Mouse (Mus musculus): ENCODE measurements at regions not wholly inside any gene's neighbourhood (a gene's known extent, or its start where the extent isn't known, plus 50 kb on each side); places are given as distances from the start of the nearest gene placed in this dataset.
"Not testable (repeated sequence)": the region's sequence is repeated elsewhere in the genome, so short reads cannot be mapped to it uniquely, and the experiment has no call there.

DNA sequence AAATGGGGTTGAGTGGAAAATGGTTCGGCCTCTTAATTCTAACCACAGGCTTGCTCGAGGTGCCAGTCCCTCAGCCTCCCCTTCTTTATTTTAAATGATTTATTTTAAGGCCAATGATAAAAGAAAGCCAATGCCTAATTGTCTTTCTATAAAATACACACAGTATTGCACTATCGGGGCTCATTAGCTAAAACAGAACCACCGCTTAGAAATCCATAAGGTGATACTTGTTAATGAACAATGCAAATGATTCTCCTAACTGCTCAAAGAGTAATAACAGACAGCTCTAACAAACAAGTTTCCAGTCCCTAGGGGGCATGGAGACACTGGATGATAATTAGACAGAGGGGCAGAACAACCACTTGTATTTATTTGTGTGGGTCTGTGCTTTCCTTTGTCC, 58.8 kb downstream of the Emx2 start:
- ATAC-seq: no peak

DNA sequence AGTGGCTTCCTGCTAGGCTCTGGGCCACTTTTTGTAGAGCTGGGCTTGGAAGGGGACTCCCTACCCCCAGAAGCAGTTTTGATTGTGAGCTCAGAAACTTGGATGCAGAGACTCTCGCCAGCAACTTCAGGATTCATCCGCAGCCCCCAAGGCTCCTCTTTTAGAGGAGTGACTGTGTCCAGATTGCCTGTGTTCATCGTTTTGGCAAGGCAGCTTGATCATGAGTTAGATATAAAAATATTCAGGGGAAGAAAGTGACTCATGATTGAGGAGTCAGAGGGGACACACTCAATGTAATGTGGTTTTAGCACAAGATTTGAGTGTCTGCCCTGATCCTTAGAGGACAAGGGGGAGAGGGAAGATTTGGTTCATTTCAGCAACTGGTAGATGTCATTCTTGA, 61.0 kb downstream of the Emx2 start:
- ATAC-seq: no peak

- ATAC-seq: no peak
These were observed 64.0 kb downstream of the Emx2 start for GRCm38 (mm10) chr19:59522176-59522575.

- no peak for ATAC-seq
These were observed 65.2 kb downstream of the Emx2 start for GRCm38 (mm10) chr19:59523356-59523755.

DNA sequence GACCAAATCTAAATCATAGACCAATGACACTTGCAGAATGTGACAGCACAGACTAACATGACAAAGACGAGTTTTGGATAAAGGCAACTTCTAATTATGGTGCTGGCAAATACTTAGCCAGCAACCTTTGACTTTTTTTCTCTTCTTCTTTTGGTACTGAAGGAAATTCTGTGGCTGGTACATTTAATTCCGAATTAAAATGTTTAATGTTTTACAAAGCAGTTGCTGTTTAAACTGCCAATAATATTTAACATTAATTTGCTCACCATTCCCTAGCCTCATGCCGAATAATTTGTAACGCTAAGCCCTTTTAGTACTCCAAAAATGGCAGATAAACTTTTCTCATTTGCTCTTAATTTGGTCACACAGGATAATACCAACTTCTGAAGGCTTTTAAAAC, 105.9 kb downstream of the Emx2 start:
- ATAC-seq: no peak

DNA sequence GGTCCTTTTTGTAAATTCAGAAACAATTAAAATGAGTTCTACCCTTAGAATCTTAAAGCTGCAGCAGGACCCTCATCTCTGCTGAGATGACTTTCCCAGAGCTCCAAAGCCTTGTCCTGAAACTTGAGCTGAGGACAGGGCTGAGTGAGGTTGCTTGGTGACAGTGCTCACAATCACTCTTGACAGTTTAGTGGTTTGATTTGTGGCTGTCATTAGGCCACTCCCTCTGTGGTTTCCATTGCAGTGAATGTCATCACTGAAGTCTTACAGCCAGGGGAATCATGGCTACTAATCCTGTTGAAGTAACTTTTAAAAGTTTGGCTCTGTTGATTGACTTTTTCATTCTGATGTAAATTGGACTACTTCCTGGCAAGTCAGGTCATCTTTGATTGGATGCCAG, 110.7 kb downstream of the Emx2 start:
- no peak for ATAC-seq

DNA sequence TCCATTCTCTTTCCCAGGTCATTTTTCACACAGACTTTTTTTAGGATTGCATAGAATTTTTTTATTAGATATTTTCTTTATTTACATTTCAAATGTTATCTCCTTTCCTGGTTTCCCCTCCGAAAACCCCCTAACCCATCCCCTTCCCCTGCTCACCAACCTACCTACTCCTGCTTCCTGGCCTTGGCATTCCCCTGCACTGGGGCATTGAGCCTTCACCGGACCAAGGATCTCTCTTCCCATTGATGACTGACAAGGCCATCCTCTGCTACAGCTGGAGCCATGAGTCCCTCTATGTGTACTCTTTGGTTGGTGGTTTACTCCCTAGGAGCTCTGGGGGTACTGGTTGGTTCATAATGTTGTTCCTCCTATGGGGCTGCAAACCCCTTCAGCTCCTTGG, 111.4 kb downstream of the Emx2 start:
- not testable (repeated sequence) for ATAC-seq

- ATAC-seq: no peak
These were observed 116.2 kb downstream of the Emx2 start for GRCm38 (mm10) chr19:59574346-59574745.

DNA sequence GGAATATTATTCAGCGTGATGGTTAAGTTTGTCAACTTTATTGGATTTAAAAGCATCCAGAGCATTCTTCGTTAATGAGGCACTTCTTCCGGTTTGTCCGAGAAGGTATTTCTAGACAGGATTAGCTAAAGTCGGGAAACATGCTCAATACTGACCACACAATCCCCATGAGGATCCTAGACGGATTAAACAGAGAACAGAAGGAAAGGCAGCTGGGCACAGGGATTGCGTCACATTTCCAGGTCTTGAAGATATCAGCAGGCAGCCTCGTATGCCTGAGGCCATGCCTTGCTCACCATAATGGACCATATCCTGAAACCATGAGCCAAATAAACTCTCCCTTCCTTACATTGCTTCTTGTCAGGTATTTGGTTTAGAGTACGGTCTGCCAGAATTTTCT, 119.7 kb downstream of the Emx2 start:
- ATAC-seq: no peak

DNA sequence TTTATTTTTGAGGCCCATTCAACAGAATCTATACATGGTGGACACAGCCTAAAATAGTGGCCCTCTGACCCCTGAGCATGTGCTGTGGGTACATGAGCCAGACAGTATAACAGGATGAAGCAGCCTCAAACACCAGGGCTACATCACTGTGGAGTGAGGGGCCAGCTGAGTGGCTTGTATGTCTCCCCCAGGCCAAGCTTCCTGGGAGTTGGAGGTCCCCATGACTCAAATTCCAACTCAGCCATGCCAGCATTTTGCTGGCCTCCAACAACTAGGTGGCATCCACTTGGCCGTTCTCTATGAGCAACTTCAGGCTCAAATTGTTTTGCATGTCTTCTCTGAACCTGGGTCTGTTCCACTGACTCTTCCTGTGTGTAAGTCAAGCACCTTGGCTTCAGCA, 121.5 kb downstream of the Emx2 start:
- no peak for ATAC-seq

GRCm38 (mm10) chr19:59585835-59586234, 127.7 kb downstream of the Emx2 start:
- no peak for ATAC-seq

- no peak for ATAC-seq
These were observed 129.1 kb downstream of the Emx2 start for GRCm38 (mm10) chr19:59587303-59587702.

- ATAC-seq: no peak
These were observed 129.9 kb downstream of the Emx2 start for GRCm38 (mm10) chr19:59588068-59588522.

GRCm38 (mm10) chr19:59590021-59590420, 131.8 kb downstream of the Emx2 start:
- ATAC-seq: no peak

- no peak for ATAC-seq
These were observed 133.9 kb downstream of the Emx2 start for GRCm38 (mm10) chr19:59592060-59592459.

DNA sequence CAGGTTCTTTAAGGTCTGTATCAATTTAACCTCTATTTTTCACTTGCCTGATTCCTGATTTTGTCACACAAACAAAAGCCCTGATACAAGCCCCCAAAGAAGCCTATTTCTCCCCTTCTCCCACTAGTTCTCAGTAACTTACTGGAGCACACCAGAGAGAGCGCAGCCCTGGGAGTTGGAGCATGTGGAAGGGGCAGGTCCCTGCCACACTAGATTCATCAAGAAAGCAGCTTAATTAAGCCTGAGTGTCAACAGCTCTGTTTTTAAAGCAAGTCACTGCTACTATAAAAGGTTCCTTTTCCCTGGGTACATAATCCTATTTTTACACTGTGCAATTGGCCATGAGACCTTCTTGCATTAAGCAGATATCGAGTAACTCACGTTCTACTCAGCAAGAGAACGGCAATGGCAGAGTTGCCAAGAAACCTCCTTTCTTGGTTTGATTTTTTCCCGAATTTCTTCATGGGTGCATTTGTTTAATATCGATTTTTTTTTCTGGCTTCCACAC, 166.2 kb downstream of the Emx2 start:
- ATAC-seq: no peak

DNA sequence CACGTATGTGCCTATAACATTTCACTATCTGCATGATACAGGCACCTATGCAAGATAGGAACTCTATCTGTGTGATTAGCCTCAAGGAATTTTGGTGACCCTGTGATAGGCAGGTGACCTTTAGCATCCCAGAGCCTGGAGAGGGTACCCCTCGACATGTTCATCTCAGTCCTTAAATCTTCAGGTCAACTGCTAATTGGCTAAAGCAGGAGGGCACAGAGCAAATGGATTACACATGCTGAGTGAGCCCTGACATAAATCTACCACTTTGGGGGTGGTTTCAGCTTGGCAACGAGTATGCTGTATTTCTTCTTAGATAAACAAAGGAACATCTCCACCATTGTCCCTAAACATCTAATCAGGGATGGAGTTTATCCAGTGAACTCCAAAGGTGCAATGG, 169.5 kb downstream of the Emx2 start:
- no peak for ATAC-seq

- ATAC-seq: no peak
These were observed 170.4 kb downstream of the Emx2 start for GRCm38 (mm10) chr19:59628296-59629160.

- ATAC-seq: no peak
These were observed 170.9 kb downstream of the Emx2 start for GRCm38 (mm10) chr19:59629161-59629445.

DNA sequence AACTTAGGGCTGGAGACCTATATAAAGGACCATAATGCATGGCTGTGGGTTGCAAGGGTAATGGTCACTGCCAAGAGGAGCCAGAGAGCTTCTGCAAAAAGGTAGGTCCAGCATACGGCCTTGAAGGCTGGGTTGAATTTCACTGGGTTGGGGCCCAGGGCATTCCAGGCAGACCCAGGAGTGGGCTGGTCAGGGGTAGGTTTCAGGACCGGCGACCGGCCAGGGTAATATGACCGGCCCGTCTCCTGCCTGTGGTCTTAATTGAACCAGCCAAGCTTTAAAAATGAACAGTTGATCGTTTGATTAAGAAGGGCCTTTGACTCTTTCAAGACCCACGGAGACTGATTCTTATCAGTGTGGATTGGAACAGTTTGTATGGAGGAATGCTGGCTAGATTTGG, 171.9 kb downstream of the Emx2 start:
- ATAC-seq: no peak

- no peak for ATAC-seq
These were observed 172.5 kb downstream of the Emx2 start for GRCm38 (mm10) chr19:59630706-59631105.

GRCm38 (mm10) chr19:59631541-59631940, 173.4 kb downstream of the Emx2 start:
- ATAC-seq: no peak

- no peak for ATAC-seq
These were observed 178.1 kb downstream of the Emx2 start for GRCm38 (mm10) chr19:59636271-59636670.

DNA sequence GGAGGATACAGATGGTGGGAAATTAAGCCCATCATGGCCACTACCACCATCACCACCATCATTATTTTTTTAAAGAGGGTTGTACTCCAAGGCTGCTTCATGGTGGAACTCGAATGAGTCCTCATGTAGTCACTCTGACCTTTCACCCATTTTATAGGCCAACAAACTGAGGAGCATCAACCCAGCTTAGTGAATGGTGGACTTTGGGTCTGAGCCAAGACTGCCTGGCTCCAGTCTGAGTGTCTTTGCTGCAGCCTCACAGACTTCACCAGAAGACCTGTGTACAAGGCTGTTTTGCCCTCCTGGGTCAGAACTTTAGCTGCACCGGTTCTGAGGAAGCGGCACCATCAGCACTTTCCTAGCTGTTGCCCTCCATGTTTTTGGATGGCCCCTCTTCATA, 184.4 kb downstream of the Emx2 start:
- no peak for ATAC-seq

GRCm38 (mm10) chr19:59646231-59646630, 188.1 kb downstream of the Emx2 start:
- no peak for ATAC-seq
